In the genomic region with DNA sequence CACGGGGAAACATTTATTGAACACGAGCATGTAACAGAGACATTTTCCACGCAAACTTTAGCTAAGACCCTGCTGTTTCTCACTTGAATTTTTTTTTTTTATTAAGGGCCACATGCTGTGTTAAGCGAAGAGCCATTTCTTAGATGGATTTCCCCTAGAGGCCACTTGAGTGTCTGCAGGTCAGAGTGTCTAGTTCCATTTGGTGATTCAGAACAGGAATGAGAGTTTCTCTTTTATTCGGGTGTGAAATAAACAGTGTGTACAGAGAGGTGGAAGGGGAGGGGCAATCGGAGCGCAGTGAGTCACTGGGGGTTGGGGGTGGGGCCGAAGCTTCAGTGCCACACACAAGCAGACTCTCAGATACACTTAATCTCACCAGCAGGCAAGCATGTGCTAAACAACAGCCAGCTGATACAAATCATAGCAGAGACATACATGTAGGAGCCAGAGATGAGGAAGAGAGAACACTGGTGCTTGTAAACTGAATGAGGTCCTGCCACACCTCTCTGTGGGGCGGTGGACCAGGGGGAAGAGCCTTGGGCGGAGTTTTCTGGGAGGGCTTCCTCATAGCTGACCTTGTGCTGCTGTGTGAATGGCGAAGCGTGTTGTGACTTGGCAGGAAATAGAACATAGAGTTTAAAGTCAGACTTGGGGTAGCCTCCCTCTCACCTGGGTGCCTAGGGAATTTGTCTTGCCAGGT, we compare ENCODE assay signal across 8 mouse cellular contexts. TPM values are rescaled to one million over a fixed set of nuclear protein-coding genes. Genes with fewer than 3 reads are reported as not detected.
DNase-seq lines count a peak whose midpoint lies in the region; ATAC-seq and TF ChIP-seq lines count a peak whose summit lies in the region.
"Had no signal": no experiment of that assay in that cellular context is flagged by ENCODE, and none has a peak within 500 bp of the region (broad histone marks: within the 10 kb centered on the region; RNA-seq: fewer than 3 reads in every experiment).

No protein-coding gene starts in this region.

- H3K27me3 ChIP-seq in intestine, postnatal 0 days (replicated peaks; ENCODE audit: control insufficient read depth, insufficient read depth, low read length), result 0 out of 2 replicates have a peak, but pooled peaks cover 6% of the 10 kb centered on the region

- WGBS in intestine, postnatal 0 days, result 32% methylated on average over 12 of the region's 12 CpGs

- no peaks in the 10 kb centered on the region for H3K9me3 ChIP-seq in intestine, postnatal 0 days (ENCODE audit: control insufficient read depth)

- TF ChIP-seq CTCF in intestine, postnatal 0 days (IDR thresholded peaks at IDR 0.05; ENCODE audit: low read depth), result peak; percentile 63

- no peaks in the 10 kb centered on the region for H3K36me3 ChIP-seq in intestine, postnatal 0 days (ENCODE audit: control insufficient read depth, insufficient read depth)

- H3K27ac ChIP-seq in intestine, postnatal 0 days (ENCODE audit: low read depth, low read length), result peak overlapping the region; percentile 54; the same call in 1 of the 2 replicates
- H3K27ac ChIP-seq: macrophage had no signal

- no peak overlapping the region for H3K4me3 ChIP-seq in intestine, postnatal 0 days (ENCODE audit: low read depth, low read length)

- no peak overlapping the region for H3K9ac ChIP-seq in intestine, postnatal 0 days (ENCODE audit: low read depth, low read length)

- H3K4me2 ChIP-seq in intestine, postnatal 0 days (replicated peaks; ENCODE audit: low read depth), result peak overlapping the region; percentile 37

- H3K4me1 ChIP-seq in intestine, postnatal 0 days (replicated peaks; ENCODE audit: control insufficient read depth, insufficient read depth, low read length), result peaks cover 12% of the 10 kb centered on the region; the same call in 1 of the 2 replicates

- ATAC-seq in intestine, postnatal 0 days, result peak; percentile 68

- DNase-seq in right cerebral cortex, postnatal 14 days, result peak; percentile 30
- DNase-seq in right cerebral cortex, postnatal 36 days (ENCODE audit: low spot score in 2 of 2), result no peak
- peak; percentile 50 to 84 for DNase-seq in adrenal gland, adult (ENCODE audit: inconsistent age in 2 of 2, low spot score in 1 of 2)
- peak; percentile 81 for DNase-seq in urinary bladder, postnatal 14 days (ENCODE audit: low spot score)
- no peak for DNase-seq in left cerebral cortex, adult 18-20 months (ENCODE audit: low spot score in 2 of 2)
- no peak for DNase-seq in layer of hippocampus, postnatal 25 days (ENCODE audit: extremely low spot score in 1 of 2, low spot score in 1 of 2)

RNA-seq across cellular contexts. Expression of a gene that starts 3.3 kb away (rescaled TPM):
- 4.1 and 4.3 TPM in 2 replicates for polyA plus RNA-seq in intestine, postnatal 0 days (2015; fragmentation: Nextera tagmentation; extraction: Ambion mirVana)
- 10 to 100 TPM; 58.8 to 70.4 TPM for total RNA-seq in left cerebral cortex, adult 18-20 months (2021)
- 10 to 100 TPM; 28.0 to 30.4 TPM for total RNA-seq in layer of hippocampus, postnatal 25 days (2021)

Comparison
In these comparisons a context has a peak if more than half of its experiments do, and no peak if none do; other contexts are left out.
1. DNase-seq: peak in right cerebral cortex, postnatal 14 days (single experiment), adrenal gland, adult (2 of 2) and urinary bladder, postnatal 14 days (single experiment); none in right cerebral cortex, postnatal 36 days (0 of 2), left cerebral cortex, adult 18-20 months (0 of 2) and layer of hippocampus, postnatal 25 days (0 of 2).